Mouse (Mus musculus) adrenal gland, postnatal 4 days (tissue): ENCODE data around the gene Siah2. TPM values are rescaled to one million over a fixed set of nuclear protein-coding genes. Genes with fewer than 3 reads are reported as not detected.

Experiments
- DNase-seq, 2 experiments: peaks; one replicate each; pipeline ENCODE4 v3.0.0; 2021 to 2022; ENCODE audit warnings: low spot score in 2 of 2, mixed read lengths in 2 of 2
- long read RNA-seq, 2 experiments: library from polyadenylated mRNA; stranded (forward); transcript quantifications; one replicate each; pipeline ENCODE4 v2.0.0; 2021
- total RNA-seq, 2 experiments: library from RNA; stranded (reverse); gene quantifications; 2 replicates each; pipeline ENCODE4 v1.2.3; 2021

The Siah2 gene
- 10 to 100 TPM; 15.0 to 16.5 TPM for total RNA-seq
- long read RNA-seq, experiment 1, transcript Siah2-201 (2 exons, 2,511 nt), result major isoform, 35 of 39 reads
- long read RNA-seq, experiment 1, partial matches to known transcripts, result 0 of 39 reads
- long read RNA-seq, experiment 1, other reads (novel, unspliced or antisense), result 4 of 39 reads
- long read RNA-seq, experiment 2, transcript Siah2-201 (2 exons, 2,511 nt), result major isoform, 35 of 41 reads
- long read RNA-seq, experiment 2, partial matches to known transcripts, result 0 of 41 reads
- long read RNA-seq, experiment 2, other reads (novel, unspliced or antisense), result 6 of 41 reads

GRCm38 (mm10) chr3:58691997-58692721 lies at the start of gene Siah2:
TSS of gene Siah2 (minus strand) at chr3:58692400.
- peak; percentile 65 to 81 for DNase-seq

GRCm38 (mm10) chr3:58739536-58739935 lies 47.3 kb upstream of the Siah2 start:
- no peak for DNase-seq

- no peak for DNase-seq
Measured at GRCm38 (mm10) chr3:58738346-58739089, 46.3 kb upstream of the Siah2 start.

GRCm38 (mm10) chr3:58731520-58731919 lies 39.3 kb upstream of the Siah2 start:
- no peak for DNase-seq

- DNase-seq, result no peak
Measured at GRCm38 (mm10) chr3:58730580-58730979, 38.4 kb upstream of the Siah2 start.

GRCm38 (mm10) chr3:58729549-58729948 lies 37.3 kb upstream of the Siah2 start:
- DNase-seq, result no peak

GRCm38 (mm10) chr3:58727601-58728000 lies 35.4 kb upstream of the Siah2 start:
- no peak for DNase-seq

- no peak for DNase-seq
Measured at GRCm38 (mm10) chr3:58727012-58727411, 34.8 kb upstream of the Siah2 start.

- DNase-seq, result no peak
Measured at GRCm38 (mm10) chr3:58726374-58726773, 34.2 kb upstream of the Siah2 start.

- no peak for DNase-seq
Measured at GRCm38 (mm10) chr3:58724815-58725214, 32.6 kb upstream of the Siah2 start.

- DNase-seq, result no peak
Measured at GRCm38 (mm10) chr3:58723656-58724055, 31.5 kb upstream of the Siah2 start.

- DNase-seq, result no peak
Measured at GRCm38 (mm10) chr3:58719461-58720230, 27.4 kb upstream of the Siah2 start.

GRCm38 (mm10) chr3:58716705-58717104 lies 24.5 kb upstream of the Siah2 start:
- DNase-seq, result no peak

- no peak for DNase-seq
Measured at GRCm38 (mm10) chr3:58714767-58715166, 22.6 kb upstream of the Siah2 start.

- DNase-seq, result no peak
Measured at GRCm38 (mm10) chr3:58714034-58714433, 21.8 kb upstream of the Siah2 start.

GRCm38 (mm10) chr3:58713191-58713590 lies 21.0 kb upstream of the Siah2 start:
- DNase-seq, result no peak

GRCm38 (mm10) chr3:58704547-58704946 lies 12.3 kb upstream of the Siah2 start:
- DNase-seq, result no peak

GRCm38 (mm10) chr3:58703748-58704147 lies 11.5 kb upstream of the Siah2 start:
- DNase-seq, result no peak

GRCm38 (mm10) chr3:58702329-58702728 lies 10.1 kb upstream of the Siah2 start:
- DNase-seq, result no peak

- DNase-seq, result no peak
Measured at GRCm38 (mm10) chr3:58701441-58701840, 9.2 kb upstream of the Siah2 start.

GRCm38 (mm10) chr3:58697926-58698325 lies 5.7 kb upstream of the Siah2 start:
- no peak for DNase-seq
